ENCODE assay signal across 12 mouse cellular contexts in genomic region chr4:128886571-128886970, GRCm38 (mm10). TPM values are rescaled to one million over a fixed set of nuclear protein-coding genes. Genes with fewer than 3 reads are reported as not detected.
DNase-seq lines count a peak whose midpoint lies in the region; ATAC-seq lines count a peak whose summit lies in the region.
"Had no signal": no experiment of that assay in that cellular context is flagged by ENCODE, and none has a peak within 500 bp of the region (broad histone marks: within the 10 kb centered on the region; RNA-seq: fewer than 3 reads in every experiment).

No protein-coding gene starts in this region.

- DNase-seq in cerebellum, adult 18-20 months, result peak; percentile 72 to 73
- DNase-seq in cerebellum, postnatal 10 days, result peak; percentile 89 to 92
- peak; percentile 51 for DNase-seq in hindbrain, embryonic 11.5 days (ENCODE audit: low spot score)
- no peak for DNase-seq in frontal cortex, postnatal 14 days (ENCODE audit: low spot score in 2 of 2)
- DNase-seq in adrenal gland, postnatal 25 days, result no peak
- DNase-seq: gastrocnemius, postnatal 36 days; heart, postnatal 14 days; layer of hippocampus, adult 9-11 months; right cerebral cortex, postnatal 25 days had no signal

- 47% methylated on average over 5 of the region's 5 CpGs for WGBS in hindbrain, embryonic 11.5 days
- WGBS in midbrain, embryonic 16.5 days, result 30% methylated on average over 5 of the region's 5 CpGs

- 0 out of 2 replicates have a peak, but pooled peaks cover 3% of the 10 kb centered on the region for H3K4me1 ChIP-seq in hindbrain, embryonic 11.5 days (replicated peaks; ENCODE audit: control insufficient read depth, insufficient read depth, low read length)
- H3K4me1 ChIP-seq in midbrain, embryonic 16.5 days (ENCODE audit: control insufficient read depth, insufficient read depth, low read length), result peaks cover 38% of the 10 kb centered on the region

- H3K9ac ChIP-seq in hindbrain, embryonic 11.5 days (ENCODE audit: low read depth, low read length), result no peak overlapping the region
- peak overlapping the region; percentile 28; the same call in 1 of the 2 replicates for H3K9ac ChIP-seq in midbrain, embryonic 16.5 days (ENCODE audit: low read depth, low read length)
- H3K9ac ChIP-seq: kidney, embryonic 15.5 days had no signal

- H3K4me3 ChIP-seq in hindbrain, embryonic 11.5 days (ENCODE audit: low read depth, low read length), result no peak overlapping the region
- no peak overlapping the region for H3K4me3 ChIP-seq in midbrain, embryonic 16.5 days (ENCODE audit: low read depth, low read length)
- H3K4me3 ChIP-seq: kidney, embryonic 15.5 days had no signal

- 0 out of 2 replicates have a peak, but pooled peaks cover 2% of the 10 kb centered on the region for H3K27me3 ChIP-seq in hindbrain, embryonic 11.5 days (ENCODE audit: control insufficient read depth, insufficient read depth, low read length)
- H3K27me3 ChIP-seq in midbrain, embryonic 16.5 days (ENCODE audit: control insufficient read depth, insufficient read depth, low read depth, low read length), result no peaks in the 10 kb centered on the region
- H3K27me3 ChIP-seq: kidney, embryonic 15.5 days had no signal

- H3K36me3 ChIP-seq in hindbrain, embryonic 11.5 days (ENCODE audit: control insufficient read depth, insufficient read depth, low read length), result no peaks in the 10 kb centered on the region
- no peaks in the 10 kb centered on the region for H3K36me3 ChIP-seq in midbrain, embryonic 16.5 days (ENCODE audit: control insufficient read depth, insufficient read depth, low read length)

- no peak for ATAC-seq in hindbrain, embryonic 11.5 days (ENCODE audit: low FRiP score)
- no peak for ATAC-seq in midbrain, embryonic 16.5 days
- no peak for ATAC-seq in granulocyte monocyte progenitor cell, adult 5-6 weeks (replicated peaks; ENCODE audit: poor library complexity, severe bottlenecking)

- H3K27ac ChIP-seq in hindbrain, embryonic 11.5 days (ENCODE audit: low read depth, low read length), result no peak overlapping the region
- no peak overlapping the region for H3K27ac ChIP-seq in midbrain, embryonic 16.5 days (ENCODE audit: low read length)
- H3K27ac ChIP-seq: kidney, embryonic 15.5 days had no signal

- peak overlapping the region; percentile 15; the same call in 1 of the 2 replicates for H3K4me2 ChIP-seq in hindbrain, embryonic 11.5 days (replicated peaks; ENCODE audit: low read depth, low read length)
- H3K4me2 ChIP-seq in midbrain, embryonic 16.5 days (ENCODE audit: low read length), result peak overlapping the region; percentile 27; the same call in 1 of the 2 replicates
- H3K4me2 ChIP-seq: kidney, embryonic 15.5 days had no signal

- H3K9me3 ChIP-seq in hindbrain, embryonic 11.5 days (ENCODE audit: control insufficient read depth, low read length), result no peaks in the 10 kb centered on the region
- H3K9me3 ChIP-seq in midbrain, embryonic 16.5 days (replicated peaks; ENCODE audit: control insufficient read depth, low read length, poor library complexity, severe bottlenecking), result no peaks in the 10 kb centered on the region
- H3K9me3 ChIP-seq: kidney, embryonic 15.5 days had no signal

RNA-seq across cellular contexts. Expression of gene Trim62, which starts 3.2 kb away (rescaled TPM):
- 13.0 and 13.1 TPM in 2 replicates for polyA plus RNA-seq in hindbrain, embryonic 11.5 days (2014; fragmentation: Nextera tagmentation; extraction: Ambion mirVana)
- 17.6 and 18.5 TPM in 2 replicates for polyA plus RNA-seq in midbrain, embryonic 16.5 days (2015; fragmentation: Nextera tagmentation; extraction: Ambion mirVana)
- total RNA-seq in granulocyte monocyte progenitor cell, adult 5-6 weeks (2014; fragmentation: Nextera tagmentation), result 0.34 and 2.1 TPM in 2 replicates
- total RNA-seq in granulocyte monocyte progenitor cell, adult 5-6 weeks (2017), result 0.10 and 0.30 TPM in 2 replicates
- 14.3 and 17.9 TPM in 2 replicates for total RNA-seq in adrenal gland, postnatal 25 days (2021)

Comparison
In these comparisons a context has a peak if more than half of its experiments do, and no peak if none do; other contexts are left out.
1. DNase-seq: peak in cerebellum, adult 18-20 months (2 of 2), cerebellum, postnatal 10 days (2 of 2) and hindbrain, embryonic 11.5 days (single experiment); none in frontal cortex, postnatal 14 days (0 of 2) and adrenal gland, postnatal 25 days (single experiment).